ENCODE assay signal across 8 mouse cellular contexts in the genomic region with DNA sequence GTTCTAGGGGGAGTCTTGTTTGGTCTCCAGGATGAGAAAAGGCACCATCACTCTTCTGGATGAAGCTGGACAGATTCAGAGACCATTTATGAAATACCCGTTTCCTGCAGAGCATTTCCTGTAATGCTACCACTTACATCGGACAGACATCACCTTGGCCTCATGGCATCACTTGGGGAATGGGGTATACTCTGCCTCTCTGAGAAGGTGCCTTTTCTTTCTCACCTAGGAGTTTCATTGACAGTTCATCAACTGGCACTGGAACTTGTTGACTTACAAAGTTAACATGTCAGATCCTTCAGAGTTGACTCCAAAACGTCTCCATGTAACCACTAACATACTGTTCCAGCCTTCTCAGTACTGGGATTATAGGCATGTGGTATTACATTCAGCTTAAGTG. TPM values are rescaled to one million over a fixed set of nuclear protein-coding genes. Genes with fewer than 3 reads are reported as not detected.
A peak's percentile ranks its signal among the peaks of the same experiment; 100 is the strongest.
DNase-seq lines count a peak whose midpoint lies in the region; ATAC-seq and TF ChIP-seq lines count a peak whose summit lies in the region.

No protein-coding gene starts in this region.

- intact Hi-C loops in gastrocnemius, adult 2 months (cut with DNase I), result no loop called here

- peaks cover 28% of the 10 kb centered on the region for H3K4me1 ChIP-seq in forebrain, embryonic 16.5 days (replicated peaks; ENCODE audit: control insufficient read depth, insufficient read depth, low read length)
- H3K4me1 ChIP-seq in liver, embryonic 15.5 days (replicated peaks), result peaks cover 25% of the 10 kb centered on the region

- no peak for ATAC-seq in forebrain, embryonic 16.5 days
- no peak for ATAC-seq in liver, embryonic 15.5 days (ENCODE audit: insufficient read depth)

- DNase-seq in gastrocnemius, adult 2 months, result no peak
- no peak for DNase-seq in gastrocnemius, adult 8-10 months (ENCODE audit: low spot score in 2 of 2)
- peak; percentile 30 for DNase-seq in A20 (ENCODE audit: low read depth, low spot score)
- DNase-seq in embryo, embryonic 10.5 days (ENCODE audit: low spot score), result no peak
- DNase-seq in frontal cortex, postnatal 25 days (ENCODE audit: low spot score in 2 of 2), result no peak
- DNase-seq in layer of hippocampus, adult 18-20 months (ENCODE audit: low spot score in 2 of 2), result no peak

- no peaks in the 10 kb centered on the region for H3K27me3 ChIP-seq in forebrain, embryonic 16.5 days (replicated peaks; ENCODE audit: control insufficient read depth, insufficient read depth, low read length)
- no peaks in the 10 kb centered on the region for H3K27me3 ChIP-seq in liver, embryonic 15.5 days

- peak overlapping the region; percentile 97 for H3K27ac ChIP-seq in gastrocnemius, adult 2 months
- H3K27ac ChIP-seq in forebrain, embryonic 16.5 days (ENCODE audit: low read length), result no peak overlapping the region
- no peak overlapping the region for H3K27ac ChIP-seq in liver, embryonic 15.5 days (replicated peaks)

- peak overlapping the region; percentile 93 for H3K4me3 ChIP-seq in gastrocnemius, adult 2 months
- H3K4me3 ChIP-seq in forebrain, embryonic 16.5 days (replicated peaks; ENCODE audit: low read length), result no peak overlapping the region; the same call in 1 of the 2 replicates
- H3K4me3 ChIP-seq in liver, embryonic 15.5 days (replicated peaks), result peak overlapping the region; percentile 78; the same call in 1 of the 2 replicates

- H3K9ac ChIP-seq in forebrain, embryonic 16.5 days (replicated peaks; ENCODE audit: low read depth, low read length), result peak overlapping the region; percentile 88; the same call in 1 of the 2 replicates
- H3K9ac ChIP-seq in liver, embryonic 15.5 days, result no peak overlapping the region

- TF ChIP-seq CTCF in gastrocnemius, adult 2 months (IDR thresholded peaks at IDR 0.05), result no peak

- no peaks in the 10 kb centered on the region for H3K9me3 ChIP-seq in forebrain, embryonic 16.5 days (ENCODE audit: control insufficient read depth, low read length)
- H3K9me3 ChIP-seq in liver, embryonic 15.5 days (replicated peaks), result no peaks in the 10 kb centered on the region

- WGBS in forebrain, embryonic 16.5 days, result 80% methylated on average over 3 of the region's 3 CpGs
- WGBS in liver, embryonic 15.5 days (ENCODE audit: insufficient replicate concordance), result 49% methylated on average over 3 of the region's 3 CpGs

- no peaks in the 10 kb centered on the region for H3K36me3 ChIP-seq in forebrain, embryonic 16.5 days (ENCODE audit: control insufficient read depth, insufficient read depth)
- H3K36me3 ChIP-seq in liver, embryonic 15.5 days (replicated peaks), result no peaks in the 10 kb centered on the region

- H3K4me2 ChIP-seq in forebrain, embryonic 16.5 days (ENCODE audit: low read length), result peak overlapping the region; percentile 84
- H3K4me2 ChIP-seq in liver, embryonic 15.5 days, result peak overlapping the region; percentile 95

RNA-seq across cellular contexts. Expression of a gene that starts 0.9 kb away (rescaled TPM):
- 1 to 10 TPM; 8.1 to 8.7 TPM for total RNA-seq in gastrocnemius, adult 2 months (2021)
- 1 to 10 TPM; 5.5 to 9.8 (median 8.8) TPM for total RNA-seq in gastrocnemius, adult 8-10 months (2022)
- 31.2 and 33.7 TPM in 2 replicates for polyA plus RNA-seq in forebrain, embryonic 16.5 days (2015; fragmentation: Nextera tagmentation; extraction: Ambion mirVana)
- polyA plus RNA-seq in liver, embryonic 15.5 days (2015; fragmentation: Nextera tagmentation; extraction: Ambion mirVana), result 4.4 and 4.7 TPM in 2 replicates
- 10 to 100 TPM; 24.0 to 24.7 TPM for total RNA-seq in layer of hippocampus, adult 18-20 months (2021)
